Mouse (Mus musculus) embryonic facial prominence, embryonic 12.5 days (tissue): ENCODE results near the gene Rraga. TPM values are rescaled to one million over a fixed set of nuclear protein-coding genes. Genes with fewer than 3 reads are reported as not detected.
A peak's percentile ranks its signal among the peaks of the same experiment; 100 is the strongest.

Experiments
- ATAC-seq: fragments of 200-750 bp; cut with Nextera tagmentation; 2 replicates; pipeline ENCODE4 v1.8.0; 2017; ENCODE audit not compliant: insufficient number of reproducible peaks, insufficient read depth, low FRiP score, low TSS enrichment
- H3K27ac ChIP-seq: fragments of 300-500 bp; sonication (generic); 2 replicates; pipeline ENCODE4 v1.5.1; 2016; ENCODE audit warnings: mild to moderate bottlenecking
- H3K27me3 ChIP-seq: fragments of 300-500 bp; sonication (generic); 2 replicates; pipeline ENCODE4 v1.6.1; 2016; ENCODE audit warnings: mild to moderate bottlenecking, moderate library complexity
- H3K36me3 ChIP-seq: fragments of 300-500 bp; sonication (generic); 2 replicates; pipeline ENCODE4 v1.6.1; 2016; ENCODE audit warnings: mild to moderate bottlenecking
- H3K4me1 ChIP-seq: fragments of 300-500 bp; sonication (generic); 2 replicates; pipeline ENCODE4 v1.6.1; 2016
- H3K4me2 ChIP-seq: fragments of 300-500 bp; sonication (generic); replicated peaks from 2 replicates; pipeline ENCODE4 v1.6.1; 2016; ENCODE audit warnings: mild to moderate bottlenecking, moderate library complexity
- H3K4me3 ChIP-seq: fragments of 300-500 bp; sonication (generic); 2 replicates; pipeline ENCODE4 v1.5.1; 2016; ENCODE audit warnings: mild to moderate bottlenecking
- H3K9ac ChIP-seq: fragments of 300-500 bp; sonication (generic); 2 replicates; pipeline ENCODE4 v1.6.1; 2016; ENCODE audit warnings: mild to moderate bottlenecking, moderate library complexity
- H3K9me3 ChIP-seq: fragments of 300-500 bp; sonication (generic); 2 replicates; pipeline ENCODE4 v1.6.1; 2016; ENCODE audit warnings: mild to moderate bottlenecking, moderate library complexity
- WGBS: fragments of 180-500 bp; shearing (Covaris S2); methylation state at CpG from one replicate; pipeline ENCODE4 v1.1.7; 2016; 5-methylcytosine and 5-hydroxymethylcytosine counted together
- polyA plus RNA-seq: library from polyadenylated mRNA; unstranded; fragments of >200 nt; fragmentation: Nextera tagmentation; extraction: Ambion mirVana; gene quantifications from 2 replicates; pipeline ENCODE4 v1.2.1, GENCODE M21; 2016

Gene Rraga
- polyA plus RNA-seq, 1 experiment from 2014 or later, result 71.8 TPM

DNA sequence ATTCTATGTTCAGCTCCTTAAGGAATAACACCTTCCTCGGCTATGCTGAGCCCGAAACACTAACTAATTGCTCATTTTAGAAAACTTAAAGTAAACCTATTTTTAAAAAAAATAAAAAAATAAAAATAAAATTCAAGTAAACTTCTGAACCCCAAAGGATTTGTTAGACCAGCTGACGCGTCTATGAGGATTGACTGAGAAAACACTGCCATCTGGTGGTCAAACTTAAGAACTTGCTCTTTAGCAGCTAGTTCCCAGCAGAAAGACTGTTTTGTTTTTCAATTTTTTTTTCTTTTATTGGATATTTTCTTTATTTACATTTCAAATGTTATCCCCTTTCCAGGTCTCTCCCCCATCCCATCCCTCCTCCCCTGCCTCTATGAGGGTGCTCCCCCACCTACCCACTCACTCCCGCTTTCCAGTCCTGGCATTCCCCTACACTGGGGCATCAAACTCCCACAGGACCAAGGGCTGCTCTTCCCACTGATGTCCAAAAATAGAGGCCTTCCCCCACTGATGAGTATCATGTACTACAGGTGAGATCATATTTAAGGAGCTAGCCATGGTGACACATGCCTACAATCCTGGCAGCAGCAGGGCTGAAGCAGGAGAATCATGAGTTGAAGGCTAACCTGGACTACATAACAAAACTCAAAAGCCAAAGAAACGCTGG lies 20.3 kb upstream of the Rraga start:
- no peaks in the 10 kb centered on the region for H3K27me3 ChIP-seq
- no peaks in the 10 kb centered on the region for H3K4me1 ChIP-seq
- ATAC-seq, result no peak
- H3K36me3 ChIP-seq, result no peaks in the 10 kb centered on the region
- no peak overlapping the region for H3K4me3 ChIP-seq
- no peak overlapping the region for H3K9ac ChIP-seq
- WGBS, result 22% methylated on average over 6 of the region's 6 CpGs
- H3K9me3 ChIP-seq, result no peaks in the 10 kb centered on the region
- no peak overlapping the region for H3K4me2 ChIP-seq
- H3K27ac ChIP-seq, result no peak overlapping the region

DNA sequence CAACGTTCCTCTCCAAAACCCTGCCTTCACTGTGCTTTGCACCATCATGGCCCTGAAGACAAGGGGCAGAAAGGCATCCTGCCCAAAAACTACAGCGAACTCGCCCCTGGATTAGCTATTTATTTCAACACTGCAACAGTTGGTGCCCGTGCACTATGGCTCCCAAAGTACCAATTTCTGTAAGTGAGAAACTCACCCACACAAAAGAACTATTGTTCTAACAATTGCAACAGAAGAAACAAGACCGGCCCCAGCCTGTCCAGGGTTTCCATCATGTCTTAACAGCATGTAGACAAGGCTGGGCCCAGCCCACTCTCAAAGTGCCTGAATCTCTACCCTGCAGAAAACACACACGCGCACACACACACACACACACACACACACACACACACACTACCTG lies 18.1 kb upstream of the Rraga start:
- Histone ChIP-seq H3K27ac (no peak overlapping the region), H3K9me3 (no peaks in the 10 kb centered on the region), H3K36me3 (no peaks in the 10 kb centered on the region), H3K27me3 (no peaks in the 10 kb centered on the region), H3K9ac (no peak overlapping the region), H3K4me2 (no peak overlapping the region), H3K4me3 (no peak overlapping the region), H3K4me1 (no peaks in the 10 kb centered on the region)
- WGBS, result 61% methylated on average over 7 of the region's 7 CpGs
- ATAC-seq, result no peak

DNA sequence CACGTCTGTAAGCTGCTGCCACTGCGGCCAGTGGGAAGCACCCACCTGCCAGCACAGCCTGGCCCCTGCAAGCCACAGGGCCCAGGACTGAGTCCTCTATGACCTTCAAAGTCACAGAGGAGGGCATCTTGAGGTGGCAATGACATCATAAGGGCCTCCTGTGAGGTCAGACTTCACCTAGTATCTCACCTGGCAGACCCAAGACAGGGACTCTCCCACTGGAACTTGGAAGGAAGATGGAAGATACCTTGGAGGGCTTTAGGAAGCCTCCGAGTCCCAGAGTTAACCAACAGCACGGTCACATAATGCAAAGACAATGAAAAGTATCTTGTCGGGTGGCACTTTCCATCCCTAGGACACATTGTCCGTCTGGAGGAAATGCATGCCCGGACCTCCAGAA lies 17.2 kb upstream of the Rraga start, which contains the start of gene Saxo1:
Saxo1 (minus strand) TSS at position 101 of the 400 bp plus-strand sequence.
- ATAC-seq, result no peak
- H3K27ac ChIP-seq, result no peak within 1 kb of the TSS
- H3K4me3 ChIP-seq, result no peak within 1 kb of the TSS
- no peak within 1 kb of the TSS for H3K9ac ChIP-seq
- no peak within 1 kb of the TSS for H3K4me2 ChIP-seq
- no peaks in the 10 kb centered on the region for H3K4me1 ChIP-seq
- no peaks in the 10 kb centered on the region for H3K27me3 ChIP-seq
- WGBS, result 94% methylated on average over 7 of the region's 7 CpGs
- H3K36me3 ChIP-seq, result no peaks in the 10 kb centered on the region
- H3K9me3 ChIP-seq, result no peaks in the 10 kb centered on the region

DNA sequence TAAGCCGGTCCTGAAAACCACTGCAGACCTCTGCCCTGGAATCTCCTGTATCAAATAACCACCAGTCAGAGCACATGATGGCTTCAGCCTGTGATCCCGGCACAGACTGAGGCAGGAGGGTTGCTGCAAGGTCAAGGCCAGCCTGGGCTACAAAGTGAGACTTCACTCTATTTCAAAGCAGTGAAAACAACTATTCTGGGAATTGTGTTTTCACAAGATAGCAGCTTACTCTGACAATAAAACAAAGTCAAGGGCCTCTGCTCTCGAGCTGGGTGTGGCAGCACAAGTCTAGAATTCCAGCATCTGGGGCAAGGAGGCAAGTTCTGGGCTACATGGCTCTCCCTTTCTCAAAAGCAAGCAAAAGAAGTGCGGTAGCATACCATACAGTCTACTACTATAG lies 16.5 kb upstream of the Rraga start:
- Histone ChIP-seq H3K9me3 (no peaks in the 10 kb centered on the region), H3K4me3 (no peak overlapping the region), H3K27me3 (no peaks in the 10 kb centered on the region), H3K9ac (no peak overlapping the region), H3K36me3 (no peaks in the 10 kb centered on the region), H3K4me1 (no peaks in the 10 kb centered on the region), H3K4me2 (no peak overlapping the region), H3K27ac (no peak overlapping the region)
- ATAC-seq, result no peak
- 62% methylated on average over 4 of the region's 4 CpGs for WGBS

DNA sequence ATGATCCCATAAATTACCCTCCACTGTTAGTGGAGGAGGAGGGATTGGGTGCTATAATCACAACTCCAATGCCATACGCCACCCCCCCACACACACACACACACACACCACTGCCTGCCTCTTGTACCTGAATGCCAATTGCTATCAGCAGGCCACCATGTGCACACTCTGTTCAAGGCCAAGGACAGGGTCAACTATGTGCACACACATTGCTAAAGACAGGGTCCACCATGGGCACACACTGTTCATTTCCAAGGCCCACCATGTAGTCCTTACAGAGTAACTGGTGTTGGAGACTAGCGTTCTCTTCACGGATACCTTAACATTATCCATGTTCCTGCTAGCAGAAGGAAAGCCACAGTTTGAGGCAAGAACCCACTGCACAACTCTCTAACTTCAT lies 14.4 kb upstream of the Rraga start:
- Histone ChIP-seq H3K27ac (no peak overlapping the region), H3K36me3 (no peaks in the 10 kb centered on the region), H3K4me2 (no peak overlapping the region), H3K27me3 (no peaks in the 10 kb centered on the region), H3K4me1 (no peaks in the 10 kb centered on the region), H3K4me3 (no peak overlapping the region), H3K9ac (no peak overlapping the region), H3K9me3 (no peaks in the 10 kb centered on the region)
- ATAC-seq, result no peak
- 95% methylated on average over 3 of the region's 3 CpGs for WGBS

DNA sequence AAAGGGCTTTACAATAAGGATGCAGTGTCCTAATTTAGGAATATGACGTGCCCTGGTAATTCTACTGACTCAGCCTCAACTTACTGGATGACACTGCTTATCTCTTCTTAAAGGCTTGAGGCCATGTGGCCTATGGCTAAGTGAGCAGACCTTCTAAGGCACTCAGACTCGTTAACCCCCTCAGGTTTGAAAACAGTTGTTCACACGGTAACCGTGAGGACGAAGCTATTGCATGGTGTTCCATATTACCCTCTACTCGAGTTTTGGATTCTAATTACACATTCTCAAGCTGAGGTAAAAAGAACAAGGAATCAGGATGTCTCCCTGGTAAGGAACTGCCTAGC lies 557 bp upstream of the Rraga start:
- Histone ChIP-seq H3K9me3 (no peaks in the 10 kb centered on the region), H3K4me2 (peak overlapping the region; percentile 88), H3K4me3 (peak overlapping the region; percentile 84), H3K27ac (peak overlapping the region; percentile 98), H3K36me3 (0 out of 2 replicates have a peak, but pooled peaks cover 5% of the 10 kb centered on the region), H3K4me1 (peaks cover 13% of the 10 kb centered on the region), H3K9ac (peak overlapping the region; percentile 94), H3K27me3 (no peaks in the 10 kb centered on the region)
- ATAC-seq, result peak; percentile 50
- 19% methylated on average over 6 of the region's 6 CpGs for WGBS

DNA sequence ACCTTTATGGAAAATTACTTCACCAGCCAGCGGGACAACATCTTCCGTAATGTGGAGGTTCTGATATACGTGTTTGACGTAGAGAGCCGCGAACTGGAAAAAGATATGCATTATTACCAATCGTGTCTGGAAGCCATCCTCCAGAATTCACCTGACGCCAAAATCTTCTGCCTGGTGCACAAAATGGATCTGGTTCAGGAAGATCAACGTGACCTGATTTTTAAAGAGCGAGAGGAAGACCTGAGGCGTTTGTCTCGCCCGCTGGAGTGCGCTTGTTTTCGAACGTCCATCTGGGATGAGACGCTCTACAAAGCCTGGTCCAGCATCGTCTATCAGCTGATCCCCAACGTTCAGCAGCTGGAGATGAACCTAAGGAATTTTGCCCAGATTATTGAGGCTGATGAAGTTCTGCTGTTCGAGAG lies 663 bp downstream of the Rraga start:
- Histone ChIP-seq H3K4me1 (peaks cover 13% of the 10 kb centered on the region), H3K4me2 (peak overlapping the region; percentile 88), H3K27ac (peak overlapping the region; percentile 98), H3K27me3 (no peaks in the 10 kb centered on the region), H3K36me3 (0 out of 2 replicates have a peak, but pooled peaks cover 5% of the 10 kb centered on the region), H3K9ac (peak overlapping the region; percentile 94), H3K9me3 (no peaks in the 10 kb centered on the region), H3K4me3 (peak overlapping the region; percentile 84)
- WGBS, result under 1% methylated on average over 20 of the region's 20 CpGs
- no peak for ATAC-seq

DNA sequence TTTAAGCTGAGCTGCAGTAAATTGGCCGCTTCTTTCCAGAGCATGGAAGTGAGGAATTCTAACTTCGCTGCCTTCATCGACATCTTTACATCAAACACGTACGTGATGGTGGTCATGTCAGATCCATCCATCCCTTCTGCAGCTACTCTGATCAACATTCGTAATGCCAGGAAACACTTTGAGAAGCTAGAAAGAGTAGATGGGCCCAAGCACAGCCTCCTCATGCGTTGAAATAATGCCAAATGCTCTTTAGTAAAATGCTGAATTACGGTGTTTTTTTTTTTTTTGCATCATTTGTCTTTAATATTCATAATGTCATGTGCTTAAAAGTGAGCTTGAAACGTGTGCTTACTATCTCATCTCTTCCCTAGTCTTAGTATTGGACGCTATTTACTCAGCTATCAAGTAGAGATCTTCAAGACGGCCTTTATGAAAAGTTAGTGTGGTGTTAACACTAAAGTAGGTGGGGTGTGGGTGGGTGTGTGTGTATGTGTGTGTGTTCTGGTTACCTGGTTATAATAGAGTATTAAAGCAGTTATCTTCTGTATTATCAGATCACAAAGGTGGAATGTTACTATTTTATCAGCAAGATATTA lies 1.3 kb downstream of the Rraga start:
- Histone ChIP-seq H3K9ac (peak overlapping the region; percentile 94), H3K4me1 (peaks cover 13% of the 10 kb centered on the region), H3K4me3 (peak overlapping the region; percentile 84), H3K27me3 (no peaks in the 10 kb centered on the region), H3K4me2 (peak overlapping the region; percentile 88), H3K27ac (peak overlapping the region; percentile 98; the same call in 1 of the 2 replicates), H3K36me3 (0 out of 2 replicates have a peak, but pooled peaks cover 5% of the 10 kb centered on the region), H3K9me3 (no peaks in the 10 kb centered on the region)
- ATAC-seq, result no peak
- WGBS, result 13% methylated on average over 11 of the region's 11 CpGs

DNA sequence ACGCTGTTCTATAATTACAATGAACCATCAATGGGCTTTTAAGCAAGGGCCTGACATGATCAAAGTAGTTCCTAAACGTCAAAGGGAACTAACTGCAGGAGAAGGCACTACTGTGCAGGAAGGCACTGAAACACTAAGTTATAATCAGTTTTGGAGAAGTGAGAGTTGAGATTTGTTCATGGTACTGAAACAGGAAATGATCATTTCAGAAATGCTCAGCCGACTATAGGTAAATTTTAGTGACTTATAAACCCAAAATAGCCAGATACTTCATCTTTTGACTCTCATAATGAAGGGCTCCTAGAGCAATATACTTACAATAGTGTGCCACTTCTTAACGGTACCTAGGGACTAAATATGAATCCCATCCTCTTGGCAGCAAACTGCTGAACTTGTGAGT lies 4.6 kb downstream of the Rraga start:
- H3K9ac ChIP-seq, result no peak overlapping the region
- peaks cover 32% of the 10 kb centered on the region for H3K36me3 ChIP-seq
- H3K9me3 ChIP-seq, result no peaks in the 10 kb centered on the region
- no peak overlapping the region for H3K4me3 ChIP-seq
- 60% methylated on average over 4 of the region's 4 CpGs for WGBS
- H3K4me1 ChIP-seq, result peaks cover 13% of the 10 kb centered on the region
- no peaks in the 10 kb centered on the region for H3K27me3 ChIP-seq
- no peak for ATAC-seq
- no peak overlapping the region for H3K27ac ChIP-seq
- no peak overlapping the region for H3K4me2 ChIP-seq

DNA sequence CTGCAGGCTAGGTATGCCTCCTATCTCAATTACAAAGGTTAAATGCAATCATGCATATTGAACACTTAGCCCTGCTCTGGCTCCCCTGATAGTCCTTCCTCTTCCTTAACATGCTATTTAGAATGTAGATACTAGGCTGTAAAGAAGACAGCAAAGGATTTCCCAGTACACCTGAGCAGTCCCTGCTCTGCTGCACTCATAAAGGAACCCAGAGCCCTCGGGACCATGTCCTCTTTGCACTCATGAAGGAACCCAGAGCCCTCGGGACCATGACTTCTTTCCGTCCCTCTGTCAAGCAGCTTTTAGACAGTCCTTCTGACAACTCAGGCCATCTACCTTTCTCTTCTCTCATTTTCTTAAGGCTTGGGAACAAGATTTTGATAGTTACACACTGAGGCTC lies 5.1 kb downstream of the Rraga start:
- ATAC-seq, result no peak
- Histone ChIP-seq H3K27me3 (no peaks in the 10 kb centered on the region), H3K36me3 (peaks cover 36% of the 10 kb centered on the region), H3K4me1 (peaks cover 13% of the 10 kb centered on the region), H3K9ac (no peak overlapping the region), H3K4me3 (no peak overlapping the region), H3K4me2 (no peak overlapping the region), H3K9me3 (no peaks in the 10 kb centered on the region), H3K27ac (no peak overlapping the region)
- 83% methylated on average over 3 of the region's 3 CpGs for WGBS

DNA sequence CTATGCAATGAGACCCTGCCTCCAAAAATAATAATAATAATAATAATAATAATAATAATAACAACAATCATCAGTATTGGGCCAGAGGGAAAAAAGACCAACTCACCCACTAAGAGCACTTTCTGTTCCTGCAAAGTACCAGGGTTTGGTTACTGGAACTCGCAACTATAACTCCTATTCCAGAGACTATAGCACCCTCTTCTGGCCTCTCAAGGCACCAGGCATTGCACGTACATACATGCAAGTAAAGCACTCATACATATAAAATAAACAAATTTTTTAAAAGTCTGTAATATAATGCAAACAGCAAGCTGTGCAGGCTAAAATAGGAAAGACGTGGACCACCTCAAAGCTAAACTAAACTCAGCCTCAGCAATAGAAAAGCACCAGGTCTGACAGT lies 12.8 kb downstream of the Rraga start:
- WGBS, result 84% methylated on average over 3 of the region's 3 CpGs
- H3K4me2 ChIP-seq, result no peak overlapping the region
- H3K9me3 ChIP-seq, result no peaks in the 10 kb centered on the region
- peaks cover 57% of the 10 kb centered on the region for H3K36me3 ChIP-seq
- no peak overlapping the region for H3K27ac ChIP-seq
- H3K4me3 ChIP-seq, result no peak overlapping the region
- H3K9ac ChIP-seq, result no peak overlapping the region
- no peak for ATAC-seq
- no peaks in the 10 kb centered on the region for H3K27me3 ChIP-seq
- no peaks in the 10 kb centered on the region for H3K4me1 ChIP-seq

DNA sequence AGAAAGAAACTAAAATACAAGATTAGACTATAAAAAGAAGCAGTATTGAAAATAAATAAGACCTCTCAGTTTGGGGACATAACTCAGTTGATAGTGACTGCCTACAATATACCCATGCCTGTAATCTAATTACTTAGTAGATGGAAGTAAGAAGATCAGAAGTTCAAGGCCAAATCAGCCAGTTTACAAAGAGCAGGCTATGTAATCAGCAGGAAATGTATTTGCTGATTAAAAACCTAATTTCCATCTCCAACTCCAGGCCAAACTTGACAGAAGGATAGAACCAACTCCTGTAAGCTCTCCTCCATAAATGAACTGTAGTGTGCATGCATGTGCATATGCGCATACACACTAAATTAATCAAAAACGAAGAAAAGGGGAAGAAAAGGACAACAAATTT lies 15.8 kb downstream of the Rraga start:
- Histone ChIP-seq H3K4me2 (no peak overlapping the region), H3K9me3 (no peaks in the 10 kb centered on the region), H3K27me3 (no peaks in the 10 kb centered on the region), H3K4me1 (no peaks in the 10 kb centered on the region), H3K9ac (no peak overlapping the region), H3K36me3 (peaks cover 38% of the 10 kb centered on the region), H3K4me3 (no peak overlapping the region), H3K27ac (no peak overlapping the region)
- ATAC-seq, result no peak
- WGBS, result 85% methylated on average over 2 of the region's 2 CpGs
